Mouse (Mus musculus) gastrocnemius, postnatal 36 days (tissue): ENCODE measurements around the gene Kcnh5. TPM values are rescaled to one million over a fixed set of nuclear protein-coding genes. Genes with fewer than 3 reads are reported as not detected.
A peak's percentile ranks its signal among the peaks of the same experiment; 100 is the strongest.

Experiments used
- DNase-seq, 2 experiments: peaks; one replicate each; pipeline ENCODE4 v3.0.0; 2022
- intact Hi-C: fragments of 180-260 bp; cut with DNase I; formaldehyde crosslinking; loops from one replicate; pipeline ENCODE4 v1.15.1; 2025
- total RNA-seq, 2 experiments: library from RNA; stranded (reverse); gene quantifications; 2 replicates each; pipeline ENCODE4 v1.2.3; 2021

The Kcnh5 gene
- total RNA-seq, 2 experiments from 2014 or later: not detected

GRCm38 (mm10) chr12:74966266-74966665, 210.9 kb downstream of the Kcnh5 start:
- intact Hi-C loops: no loop called here

GRCm38 (mm10) chr12:74952661-74953060, 224.5 kb downstream of the Kcnh5 start:
- intact Hi-C loops: no loop called here

More at GRCm38 (mm10) chr12:74966266-74966665, 210.9 kb downstream of the Kcnh5 start:
- no peak for DNase-seq

GRCm38 (mm10) chr12:74951124-74952115, 225.7 kb downstream of the Kcnh5 start:
- DNase-seq: peak in 1 of 2 experiments; percentile 6
- intact Hi-C loops: no loop called here

More at GRCm38 (mm10) chr12:74952661-74953060, 224.5 kb downstream of the Kcnh5 start:
- DNase-seq: no peak

GRCm38 (mm10) chr12:74901331-74901730, 275.8 kb downstream of the Kcnh5 start:
- DNase-seq: no peak
- intact Hi-C loops: no loop called here

- intact Hi-C loops: no loop called here
- no peak for DNase-seq
Observed at GRCm38 (mm10) chr12:74900777-74901176, 276.4 kb downstream of the Kcnh5 start.

GRCm38 (mm10) chr12:74899055-74899454, 278.1 kb downstream of the Kcnh5 start:
- no peak for DNase-seq
- intact Hi-C loops: no loop called here

- no peak for DNase-seq
- intact Hi-C loops: no loop called here
Observed at GRCm38 (mm10) chr12:74898211-74898610, 278.9 kb downstream of the Kcnh5 start.

GRCm38 (mm10) chr12:74894870-74895423, 282.2 kb downstream of the Kcnh5 start:
- DNase-seq: no peak
- intact Hi-C loops: no loop called here

GRCm38 (mm10) chr12:74889419-74889818, 287.7 kb downstream of the Kcnh5 start:
- intact Hi-C loops: no loop called here
- DNase-seq: no peak

- intact Hi-C loops: no loop called here
- DNase-seq: no peak
Observed at GRCm38 (mm10) chr12:74887064-74887463, 290.1 kb downstream of the Kcnh5 start.

GRCm38 (mm10) chr12:74881344-74881743, 295.8 kb downstream of the Kcnh5 start:
- intact Hi-C loops: no loop called here
- DNase-seq: no peak

- DNase-seq: no peak
- intact Hi-C loops: no loop called here
Observed at GRCm38 (mm10) chr12:74855666-74856065, 321.5 kb downstream of the Kcnh5 start.

- DNase-seq: no peak
- intact Hi-C loops: no loop called here
Observed at GRCm38 (mm10) chr12:74854263-74854662, 322.9 kb downstream of the Kcnh5 start.

GRCm38 (mm10) chr12:74850323-74850722, 326.8 kb downstream of the Kcnh5 start:
- no peak for DNase-seq
- intact Hi-C loops: no loop called here

- intact Hi-C loops: no loop called here
- DNase-seq: no peak
Observed at GRCm38 (mm10) chr12:74849912-74850311, 327.2 kb downstream of the Kcnh5 start.

- DNase-seq: peak; percentile 9 to 13
- intact Hi-C loops: no loop called here
Observed at GRCm38 (mm10) chr12:74848611-74849347, 328.4 kb downstream of the Kcnh5 start.

Other genes starting within 250 kb of the Kcnh5 start
- 10 to 100 TPM; 13.2 to 17.6 TPM for gene Rhoj, start 131.0 kb upstream of the Kcnh5 start, total RNA-seq
- gene Gphb5, start 239.4 kb upstream of the Kcnh5 start, total RNA-seq: not detected